Mouse (Mus musculus) A20 (cell line): ENCODE measurements around the gene Zhx3.

Experiments used
- DNase-seq: peaks from one replicate; pipeline ENCODE4 v3.0.0-alpha.2; 2011; ENCODE audit warnings: low read depth, low spot score

Zhx3 gene

DNA sequence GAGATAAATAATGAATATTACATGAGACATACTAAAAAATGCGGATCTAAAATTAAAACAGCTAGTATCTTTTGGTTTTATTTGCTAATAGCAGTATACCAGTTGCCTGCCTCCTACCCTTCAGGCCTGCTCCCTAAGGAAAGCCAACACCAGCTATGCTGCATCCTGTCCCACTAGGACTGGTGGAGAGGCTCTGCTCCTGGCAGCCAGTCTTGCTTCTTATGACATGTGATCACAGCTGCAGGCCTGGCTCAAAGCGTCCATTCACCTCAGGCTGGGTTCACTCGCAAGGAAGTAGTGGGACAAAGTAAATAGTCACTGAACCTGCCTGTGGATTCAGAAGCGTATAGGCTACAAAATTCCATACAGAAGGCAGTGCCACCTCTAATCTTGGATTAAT, 11.1 kb upstream of the Zhx3 start:
- no peak for DNase-seq

DNA sequence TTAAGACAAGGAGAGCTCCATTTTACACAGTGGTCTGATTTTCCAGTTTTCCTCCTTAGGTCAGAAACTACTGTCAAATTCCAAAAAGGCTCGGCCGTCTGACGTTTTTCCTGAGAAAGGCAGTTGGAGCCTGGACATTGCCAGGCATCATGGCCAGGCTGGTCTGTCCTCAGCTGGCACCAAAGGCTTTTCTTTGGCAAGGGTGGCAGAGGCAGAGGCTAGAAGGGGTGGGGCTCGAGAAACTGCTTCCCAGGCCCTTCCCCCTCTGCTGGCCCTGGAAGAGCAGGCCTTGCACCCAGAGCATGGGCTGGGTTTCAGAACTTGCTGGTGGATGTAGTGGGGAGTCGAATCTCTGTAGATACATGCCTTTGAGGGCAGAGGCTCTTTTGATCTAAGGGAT, 9.6 kb upstream of the Zhx3 start:
- no peak for DNase-seq

- DNase-seq, result no peak
Observed at GRCm38 (mm10) chr2:160881462-160882101, 8.8 kb upstream of the Zhx3 start.

- DNase-seq, result no peak
Observed at GRCm38 (mm10) chr2:160880453-160881195, 7.8 kb upstream of the Zhx3 start, which contains the start of gene Lpin3. Gene Lpin3 (plus strand): TSS chr2:160880670.

DNA sequence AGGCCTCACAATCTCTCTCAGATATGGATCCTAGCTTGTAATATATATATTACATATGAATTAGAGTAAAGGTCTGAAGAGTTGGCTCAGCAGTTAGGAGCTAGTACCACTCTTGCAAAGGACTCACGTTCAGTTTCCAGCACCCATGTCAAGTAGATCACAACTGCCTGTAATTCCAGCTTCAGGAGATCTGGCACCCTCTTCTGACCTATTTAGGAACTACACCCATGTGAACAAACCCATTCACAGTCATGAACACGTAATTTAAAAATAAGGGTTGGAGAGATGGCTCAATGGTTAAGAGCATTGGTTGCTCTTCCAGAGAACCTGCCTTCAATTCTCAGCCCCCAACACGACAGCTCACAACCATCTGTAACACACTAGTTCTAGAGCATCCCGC, 3.3 kb upstream of the Zhx3 start:
- peak; percentile 56 for DNase-seq

DNA sequence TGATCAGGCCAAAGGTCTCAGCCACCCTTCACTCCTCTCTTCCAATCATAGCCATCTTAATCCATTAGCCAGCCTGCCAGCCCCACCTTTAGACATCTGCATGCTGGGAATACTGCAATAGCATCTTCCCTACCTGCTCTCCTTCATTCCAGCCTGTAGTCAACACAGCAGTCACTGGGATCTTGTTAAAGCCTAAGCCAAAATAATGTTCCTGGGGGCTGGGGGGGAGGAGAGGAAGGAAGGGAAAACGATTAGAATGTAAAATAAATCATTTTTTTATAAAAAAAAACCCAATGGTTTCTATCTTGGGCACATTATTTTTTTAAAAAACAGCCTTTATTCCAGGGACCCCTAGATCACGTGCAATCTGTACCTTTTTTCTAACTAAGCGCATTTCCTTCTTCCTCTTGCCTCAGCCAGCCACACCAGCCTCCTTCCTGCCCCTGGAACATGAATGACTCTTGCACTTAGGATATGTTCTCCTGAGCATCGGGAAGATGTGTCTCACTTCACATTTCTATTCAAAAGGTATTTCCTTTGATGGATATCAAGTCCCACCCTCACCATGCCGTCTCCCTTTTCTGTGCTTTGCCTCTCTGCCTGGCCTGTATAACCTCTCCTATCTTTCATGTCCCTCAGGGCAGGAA, 1.6 kb upstream of the Zhx3 start:
- no peak for DNase-seq

- peak; percentile 80 for DNase-seq
Observed at GRCm38 (mm10) chr2:160872395-160872794, 403 bp downstream of the Zhx3 start.

- no peak for DNase-seq
Observed at GRCm38 (mm10) chr2:160871310-160871709, 1.5 kb downstream of the Zhx3 start.

DNA sequence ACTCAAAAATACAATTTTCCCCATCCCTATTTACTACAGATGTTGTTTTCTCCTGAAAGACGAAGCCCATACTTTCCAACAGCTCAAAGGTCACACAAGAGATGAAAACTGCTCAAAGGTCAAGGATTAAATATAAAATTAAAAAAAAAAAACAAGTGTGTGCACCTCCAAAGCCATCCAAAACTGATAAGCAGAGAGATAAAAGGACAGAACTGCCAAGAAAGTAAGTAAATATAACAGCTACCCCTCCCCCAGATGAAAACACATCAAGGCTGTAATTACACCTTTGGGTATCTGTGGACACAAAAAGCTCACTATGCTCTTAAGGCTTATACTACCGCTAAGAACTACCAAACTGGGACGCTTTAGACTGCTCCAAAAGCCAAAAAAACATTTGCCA, 3.4 kb downstream of the Zhx3 start:
- DNase-seq, result no peak

DNA sequence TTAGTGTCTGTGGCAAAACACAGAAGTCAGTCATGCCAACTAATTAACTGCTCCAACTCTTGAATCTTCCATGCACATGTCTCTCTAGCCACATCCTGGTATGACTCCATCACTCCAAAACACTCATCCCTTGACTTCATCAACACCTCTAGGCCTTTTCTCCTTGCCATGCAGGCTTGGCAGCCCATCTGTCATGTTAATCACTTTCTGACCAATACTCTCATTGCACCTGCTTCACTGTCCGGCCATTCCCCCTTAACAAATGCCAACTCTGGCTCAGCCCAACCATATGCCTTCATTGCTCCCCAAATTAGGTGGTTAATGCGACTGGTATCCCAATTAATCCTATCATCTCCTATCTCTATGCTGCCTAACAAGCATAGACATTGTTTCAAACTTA, 7.5 kb downstream of the Zhx3 start:
- DNase-seq, result no peak

DNA sequence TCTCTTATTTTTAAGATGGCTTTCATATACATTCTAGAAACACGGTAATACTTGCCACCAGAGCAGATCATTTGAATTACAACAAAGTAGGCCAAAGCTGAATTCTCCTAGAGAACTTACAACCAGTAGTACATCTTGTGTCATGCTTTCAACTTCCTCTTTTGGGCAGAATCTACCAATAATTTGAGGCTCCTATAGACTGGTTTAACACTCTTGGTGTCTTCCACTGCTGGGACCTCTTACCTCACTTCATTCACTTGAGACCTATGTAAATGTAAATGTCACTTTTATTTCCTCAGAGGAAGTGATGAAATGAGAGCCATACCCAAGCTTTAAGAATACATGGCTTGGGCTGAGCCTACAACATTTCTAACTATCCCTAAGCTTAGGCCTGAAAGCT, 8.7 kb downstream of the Zhx3 start:
- DNase-seq, result peak; percentile 48

DNA sequence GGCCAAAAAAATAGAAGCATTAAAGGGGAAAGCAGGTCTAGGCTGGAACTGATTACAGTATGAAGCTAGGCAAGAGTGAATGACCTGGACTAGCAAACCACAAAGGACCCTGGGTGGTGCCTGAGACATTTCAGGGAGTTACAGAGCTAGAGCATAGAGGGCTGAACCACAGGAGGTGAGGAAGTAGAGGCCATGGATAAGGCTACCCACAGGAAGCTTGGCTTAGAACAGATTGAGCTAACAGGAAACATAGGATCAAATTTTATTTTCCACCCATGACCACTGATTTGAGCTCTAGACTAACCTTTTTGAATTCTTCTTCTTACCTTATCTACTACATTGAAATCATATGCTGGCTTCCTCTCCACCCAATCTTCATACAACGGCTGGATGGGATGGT, 12.4 kb downstream of the Zhx3 start:
- no peak for DNase-seq

GRCm38 (mm10) chr2:160856359-160857102, 16.3 kb downstream of the Zhx3 start:
- peak; percentile 19 for DNase-seq

- no peak for DNase-seq
Observed at GRCm38 (mm10) chr2:160854687-160855086, 18.1 kb downstream of the Zhx3 start.

GRCm38 (mm10) chr2:160850360-160850759, 22.4 kb downstream of the Zhx3 start:
- no peak for DNase-seq

GRCm38 (mm10) chr2:160849617-160850240, 23.1 kb downstream of the Zhx3 start:
- no peak for DNase-seq

DNA sequence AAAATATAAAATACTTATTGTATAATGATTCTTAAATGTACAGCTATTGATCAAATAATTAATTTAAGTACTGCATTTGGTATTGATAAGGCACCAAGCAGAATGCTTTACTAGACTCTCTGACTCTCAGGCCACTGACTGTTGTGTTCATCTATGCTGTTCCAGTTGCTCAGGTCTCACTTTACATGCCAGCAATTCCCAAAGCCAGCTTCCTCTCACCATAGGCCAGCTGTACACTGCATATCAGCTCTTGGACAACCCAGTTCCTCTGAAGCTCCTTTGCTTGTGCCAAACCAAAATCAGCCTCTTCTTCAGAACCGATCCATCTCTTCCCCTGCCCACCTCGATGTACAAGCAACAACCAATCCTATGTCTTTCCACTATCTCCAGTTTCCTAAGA, 24.6 kb downstream of the Zhx3 start:
- no peak for DNase-seq

GRCm38 (mm10) chr2:160847664-160848063, 25.1 kb downstream of the Zhx3 start:
- no peak for DNase-seq

DNA sequence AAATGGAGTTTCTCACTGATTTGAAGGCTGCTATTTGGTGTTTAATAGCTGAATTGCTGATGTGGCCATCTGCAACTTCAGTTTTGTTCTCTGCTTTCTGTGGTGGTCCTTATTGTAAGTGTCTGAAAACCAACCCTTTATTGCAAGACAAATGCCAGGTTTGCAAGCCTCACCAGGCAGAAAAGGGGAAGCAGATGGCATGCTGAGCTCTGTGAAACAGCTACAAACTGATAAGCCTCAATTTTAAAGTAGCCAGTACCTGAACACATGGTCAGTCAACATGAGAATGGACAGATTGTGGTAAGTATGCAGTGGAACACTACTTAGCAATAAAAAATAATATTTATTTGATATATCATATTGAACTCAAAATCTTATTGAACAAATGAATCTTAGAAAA, 32.0 kb downstream of the Zhx3 start:
- no peak for DNase-seq

DNA sequence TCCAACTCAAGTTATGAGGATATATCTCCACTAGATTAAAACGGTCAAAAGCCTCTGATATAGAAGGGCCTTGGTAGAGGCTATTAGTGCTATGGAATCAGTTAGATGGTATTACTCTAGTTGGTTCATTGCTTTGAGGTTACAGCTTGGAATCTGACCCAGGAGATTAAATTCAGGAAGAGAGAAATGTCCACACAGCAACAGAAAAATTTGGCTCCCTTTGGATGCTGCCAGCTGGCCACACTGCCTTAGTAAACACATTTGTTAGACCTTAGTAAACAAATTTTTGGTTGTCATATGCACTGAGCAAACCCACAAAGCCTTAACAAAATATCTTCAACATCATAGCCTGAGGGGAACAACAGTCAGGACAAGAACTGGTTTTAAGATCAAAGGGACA, 62.0 kb downstream of the Zhx3 start:
- no peak for DNase-seq

- DNase-seq, result no peak
Observed at GRCm38 (mm10) chr2:160810376-160810775, 62.4 kb downstream of the Zhx3 start.

DNA sequence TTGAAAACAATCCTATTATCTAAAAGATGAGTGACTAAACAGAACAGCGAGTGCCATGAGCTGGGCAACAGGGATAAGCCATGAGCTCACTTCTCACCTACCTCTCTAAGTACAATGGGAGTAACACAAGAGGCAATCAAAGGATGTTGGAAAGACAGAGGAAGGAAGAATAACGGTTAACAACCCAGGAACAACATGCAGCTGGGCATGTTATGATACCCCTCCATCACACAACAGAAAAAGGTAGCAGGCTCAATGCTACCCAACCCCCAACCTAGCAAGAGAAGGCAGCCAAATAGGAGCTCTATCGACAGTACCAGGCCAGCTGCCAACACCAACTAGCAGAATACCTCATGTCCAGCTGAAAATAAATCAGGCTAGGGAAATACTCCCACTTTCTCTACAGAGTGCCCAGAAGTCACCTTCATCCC, 66.7 kb downstream of the Zhx3 start:
- no peak for DNase-seq
